Mouse (Mus musculus) spleen, adult 2 months (tissue): ENCODE data around the gene Slc16a13.

ENCODE experiments used
- CTCF ChIP-seq: fragments of 200-500 bp; IDR thresholded peaks from 2 replicates; pipeline ENCODE4 v1.5.1; 2011; ENCODE audit warnings: mild to moderate bottlenecking, inconsistent platforms; ENCODE audit not compliant: insufficient read depth, insufficient read length, insufficient replicate concordance; ENCODE audit errors: extremely low read depth
- POLR2A ChIP-seq: fragments of 200-500 bp; IDR thresholded peaks from 2 replicates; pipeline ENCODE4 v1.6.1; 2011; ENCODE audit warnings: low read depth, low read length, inconsistent platforms

GRCm38 (mm10) chr11:70179401-70179800 lies 41.5 kb downstream of the Slc16a13 start:
- TF ChIP-seq CTCF (no peak), POLR2A (no peak)
